Mouse (Mus musculus) ES-E14 (cell line): ENCODE measurements around the gene Kcnip3.

Experiments
- CHD2 ChIP-seq: IDR thresholded peaks from 2 replicates; pipeline ENCODE4 v1.6.1; 2014; ENCODE audit warnings: mild to moderate bottlenecking, low read depth, low read length, inconsistent platforms
- HCFC1 ChIP-seq: IDR thresholded peaks from 2 replicates; pipeline ENCODE4 v1.6.1; 2012; ENCODE audit warnings: low read length, inconsistent platforms, borderline replicate concordance; ENCODE audit not compliant: insufficient read depth
- MAFK ChIP-seq: IDR thresholded peaks from 2 replicates; pipeline ENCODE4 v1.6.1; 2014; ENCODE audit warnings: mild to moderate bottlenecking, low read depth, low read length, inconsistent platforms; ENCODE audit not compliant: insufficient read depth
- ZC3H11A ChIP-seq: IDR thresholded peaks from 2 replicates; pipeline ENCODE4 v1.6.1; 2012; ENCODE audit warnings: low read depth, mild to moderate bottlenecking, inconsistent platforms, low read length, borderline replicate concordance
- ZNF384 ChIP-seq: IDR thresholded peaks from 2 replicates; pipeline ENCODE4 v1.6.1; 2012; ENCODE audit warnings: low read depth, low read length, inconsistent platforms

DNA sequence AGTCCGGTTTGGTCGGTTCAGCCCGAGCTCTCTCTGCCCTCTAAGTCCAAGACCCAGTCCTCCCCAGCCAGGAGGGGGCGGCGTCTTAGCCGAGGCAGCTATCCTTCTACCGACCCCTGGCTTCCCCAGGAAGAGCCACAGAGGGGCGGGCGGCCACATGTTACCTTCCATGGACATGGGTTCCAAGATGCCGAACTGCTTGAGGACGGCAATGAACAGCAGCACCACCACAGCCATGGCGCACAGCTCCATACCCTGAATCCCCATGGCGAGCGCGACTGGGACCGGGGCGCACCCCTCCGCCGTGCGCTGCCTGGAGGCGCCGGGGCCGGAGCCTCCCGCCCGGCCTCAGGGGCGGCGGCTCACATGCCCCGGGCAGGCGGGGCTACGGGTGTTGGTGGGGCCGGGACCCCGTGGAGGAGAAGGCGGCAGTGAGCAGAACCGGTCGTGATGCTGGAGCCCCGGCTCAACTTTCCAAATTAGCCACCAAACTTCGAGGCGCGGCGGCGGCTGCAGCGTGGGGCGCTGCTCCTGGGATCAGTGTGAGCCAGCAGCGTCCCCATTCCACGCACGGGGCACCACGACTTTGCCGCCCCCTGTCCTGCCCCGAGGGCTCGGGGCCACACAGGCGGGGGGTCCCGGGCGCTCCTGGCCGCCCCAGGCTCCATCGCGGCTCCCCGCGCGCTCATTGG, 39.9 kb downstream of the Kcnip3 start:
- no peak for TF ChIP-seq MAFK
- no peak for TF ChIP-seq ZC3H11A
- no peak for TF ChIP-seq CHD2
- no peak for TF ChIP-seq ZNF384
- TF ChIP-seq HCFC1: no peak
